10 mouse cellular contexts compared by ENCODE assay signal in genomic region chr11:6179194-6179593, GRCm38 (mm10). TPM values are rescaled to one million over a fixed set of nuclear protein-coding genes. Genes with fewer than 3 reads are reported as not detected.
A peak's percentile ranks its signal among the peaks of the same experiment; 100 is the strongest.
DNase-seq lines count a peak whose midpoint lies in the region; ATAC-seq and TF ChIP-seq lines count a peak whose summit lies in the region.
"Had no signal": no experiment of that assay in that cellular context is flagged by ENCODE, and none has a peak within 500 bp of the region (broad histone marks: within the 10 kb centered on the region; RNA-seq: fewer than 3 reads in every experiment).

No protein-coding gene starts in this region.

- 17% methylated on average over 8 of the region's 8 CpGs for WGBS in heart, embryonic 11.5 days (ENCODE audit: insufficient replicate concordance)
- WGBS in midbrain, embryonic 13.5 days: 9% methylated on average over 8 of the region's 8 CpGs
- 12% methylated on average over 8 of the region's 8 CpGs for WGBS in midbrain, embryonic 14.5 days
- 16% methylated on average over 8 of the region's 8 CpGs for WGBS in embryonic facial prominence, embryonic 15.5 days
- WGBS in olfactory bulb, adult 2 months: 9% methylated on average over 8 of the region's 8 CpGs

- H3K9me3 ChIP-seq in heart, embryonic 11.5 days (replicated peaks; ENCODE audit: control insufficient read depth, low read length): no peaks in the 10 kb centered on the region
- H3K9me3 ChIP-seq in midbrain, embryonic 13.5 days: no peaks in the 10 kb centered on the region
- H3K9me3 ChIP-seq in midbrain, embryonic 14.5 days (ENCODE audit: control insufficient read depth, low read length): no peaks in the 10 kb centered on the region
- H3K9me3 ChIP-seq in embryonic facial prominence, embryonic 15.5 days (replicated peaks): no peaks in the 10 kb centered on the region
- H3K9me3 ChIP-seq: lung, embryonic 15.5 days had no signal

- no peaks in the 10 kb centered on the region for H3K36me3 ChIP-seq in heart, embryonic 11.5 days (ENCODE audit: control insufficient read depth, insufficient read depth, low read length)
- H3K36me3 ChIP-seq in midbrain, embryonic 13.5 days: no peaks in the 10 kb centered on the region
- H3K36me3 ChIP-seq in midbrain, embryonic 14.5 days (ENCODE audit: control insufficient read depth, insufficient read depth, low read length): no peaks in the 10 kb centered on the region
- H3K36me3 ChIP-seq in embryonic facial prominence, embryonic 15.5 days: no peaks in the 10 kb centered on the region
- H3K36me3 ChIP-seq: lung, embryonic 15.5 days had no signal

- no peak for DNase-seq in heart, adult 9 months (ENCODE audit: low spot score in 2 of 2)
- DNase-seq in midbrain, embryonic 14.5 days: no peak
- DNase-seq in ovary, postnatal 10 days (ENCODE audit: low spot score): no peak
- DNase-seq in adrenal gland, adult (ENCODE audit: inconsistent age in 2 of 2, low spot score in 1 of 2): no peak

- no peak for ATAC-seq in heart, embryonic 11.5 days (replicated peaks; ENCODE audit: insufficient number of reproducible peaks, low FRiP score, low TSS enrichment)
- 0 out of 2 replicates have a peak, but pooled peaks have one; percentile 34 for ATAC-seq in midbrain, embryonic 13.5 days
- ATAC-seq in midbrain, embryonic 14.5 days (ENCODE audit: low FRiP score, low TSS enrichment): no peak
- ATAC-seq in embryonic facial prominence, embryonic 15.5 days (ENCODE audit: insufficient number of reproducible peaks, low FRiP score, low TSS enrichment, low read depth): no peak

- no peaks in the 10 kb centered on the region for H3K27me3 ChIP-seq in heart, embryonic 11.5 days (ENCODE audit: control insufficient read depth, insufficient read depth, low read length)
- no peaks in the 10 kb centered on the region for H3K27me3 ChIP-seq in midbrain, embryonic 13.5 days
- no peaks in the 10 kb centered on the region for H3K27me3 ChIP-seq in midbrain, embryonic 14.5 days (ENCODE audit: control insufficient read depth, insufficient read depth, low read length)
- no peaks in the 10 kb centered on the region for H3K27me3 ChIP-seq in embryonic facial prominence, embryonic 15.5 days
- H3K27me3 ChIP-seq: lung, embryonic 15.5 days had no signal

- H3K27ac ChIP-seq in heart, embryonic 11.5 days (ENCODE audit: low read depth, low read length): peak overlapping the region; percentile 32; the same call in 1 of the 2 replicates
- H3K27ac ChIP-seq in midbrain, embryonic 13.5 days: peak overlapping the region; percentile 32
- no peak overlapping the region for H3K27ac ChIP-seq in midbrain, embryonic 14.5 days (replicated peaks; ENCODE audit: low read depth, low read length)
- 0 out of 2 replicates have a peak overlapping the region, but pooled peaks have one; percentile 1 for H3K27ac ChIP-seq in embryonic facial prominence, embryonic 15.5 days (replicated peaks)
- peak overlapping the region; percentile 93 for H3K27ac ChIP-seq in olfactory bulb, adult 2 months (ENCODE audit: insufficient read depth, low read depth, low read length)
- H3K27ac ChIP-seq: lung, embryonic 15.5 days had no signal

- H3K4me1 ChIP-seq in heart, embryonic 11.5 days (ENCODE audit: control insufficient read depth, insufficient read depth, low read length): peaks cover 33% of the 10 kb centered on the region
- H3K4me1 ChIP-seq in midbrain, embryonic 13.5 days (replicated peaks): peaks cover 51% of the 10 kb centered on the region
- H3K4me1 ChIP-seq in midbrain, embryonic 14.5 days (ENCODE audit: control insufficient read depth, insufficient read depth, low read length): peaks cover 20% of the 10 kb centered on the region
- H3K4me1 ChIP-seq in embryonic facial prominence, embryonic 15.5 days: peaks cover 17% of the 10 kb centered on the region
- H3K4me1 ChIP-seq in olfactory bulb, adult 2 months (ENCODE audit: control insufficient read depth, insufficient read depth, low read length): peaks cover 28% of the 10 kb centered on the region

- H3K9ac ChIP-seq in heart, embryonic 11.5 days (ENCODE audit: low read depth, low read length): 0 out of 2 replicates have a peak overlapping the region, but pooled peaks have one; percentile 22
- H3K9ac ChIP-seq in midbrain, embryonic 13.5 days (replicated peaks): no peak overlapping the region
- H3K9ac ChIP-seq in midbrain, embryonic 14.5 days (replicated peaks; ENCODE audit: low read length): no peak overlapping the region
- H3K9ac ChIP-seq in embryonic facial prominence, embryonic 15.5 days: no peak overlapping the region
- H3K9ac ChIP-seq: lung, embryonic 15.5 days had no signal

- TF ChIP-seq POLR2A in olfactory bulb, adult 2 months (IDR thresholded peaks at IDR 0.05; ENCODE audit: insufficient read depth, low read depth, low read length): 0 out of 2 replicates have a peak, but pooled peaks have one; percentile 16

- H3K4me2 ChIP-seq in heart, embryonic 11.5 days: no peak overlapping the region
- no peak overlapping the region for H3K4me2 ChIP-seq in midbrain, embryonic 13.5 days (replicated peaks)
- H3K4me2 ChIP-seq in midbrain, embryonic 14.5 days (ENCODE audit: low read length): no peak overlapping the region
- no peak overlapping the region for H3K4me2 ChIP-seq in embryonic facial prominence, embryonic 15.5 days (replicated peaks)
- H3K4me2 ChIP-seq: lung, embryonic 15.5 days had no signal

- no peak overlapping the region for H3K4me3 ChIP-seq in heart, embryonic 11.5 days (ENCODE audit: low read depth, low read length)
- H3K4me3 ChIP-seq in midbrain, embryonic 13.5 days (replicated peaks): no peak overlapping the region
- H3K4me3 ChIP-seq in midbrain, embryonic 14.5 days (replicated peaks; ENCODE audit: low read depth, low read length): no peak overlapping the region
- no peak overlapping the region for H3K4me3 ChIP-seq in embryonic facial prominence, embryonic 15.5 days (replicated peaks)
- H3K4me3 ChIP-seq in olfactory bulb, adult 2 months (ENCODE audit: insufficient read depth, low read depth, low read length): no peak overlapping the region
- H3K4me3 ChIP-seq: lung, embryonic 15.5 days had no signal

- no peak for TF ChIP-seq CTCF in olfactory bulb, adult 2 months (IDR thresholded peaks at IDR 0.05; ENCODE audit: insufficient read depth, low read depth, low read length)

RNA-seq across cellular contexts. Expression of gene A730071L15Rik, which starts 20.6 kb away (rescaled TPM):
- 0.28 and 0.84 TPM in 2 replicates for polyA plus RNA-seq in heart, embryonic 11.5 days (2014; fragmentation: Nextera tagmentation; extraction: Ambion mirVana)
- polyA plus RNA-seq in midbrain, embryonic 13.5 days (2015; fragmentation: Nextera tagmentation; extraction: Ambion mirVana): 0.59 and 1.0 TPM in 2 replicates
- 0.74 and 1.1 TPM in 2 replicates for polyA plus RNA-seq in midbrain, embryonic 14.5 days (2014; fragmentation: Nextera tagmentation; extraction: Ambion mirVana)
- polyA plus RNA-seq in embryonic facial prominence, embryonic 15.5 days (2015; fragmentation: Nextera tagmentation; extraction: Ambion mirVana): 0.43 TPM in 2 replicates
- not detected in 2 replicates for polyA plus RNA-seq in olfactory bulb, adult 2 months (2012; ENCODE audit: insufficient read depth, insufficient read length, low replicate concordance, missing spikeins)
- polyA plus RNA-seq: small intestine, adult 2 months had no signal

RNA-seq across cellular contexts. Expression of gene Nudcd3, which starts 21.0 kb away (rescaled TPM):
- 28.8 and 33.7 TPM in 2 replicates for polyA plus RNA-seq in heart, embryonic 11.5 days (2014; fragmentation: Nextera tagmentation; extraction: Ambion mirVana)
- polyA plus RNA-seq in midbrain, embryonic 13.5 days (2015; fragmentation: Nextera tagmentation; extraction: Ambion mirVana): 62.7 and 65.7 TPM in 2 replicates
- polyA plus RNA-seq in midbrain, embryonic 14.5 days (2014; fragmentation: Nextera tagmentation; extraction: Ambion mirVana): 56.9 and 57.8 TPM in 2 replicates
- polyA plus RNA-seq in embryonic facial prominence, embryonic 15.5 days (2015; fragmentation: Nextera tagmentation; extraction: Ambion mirVana): 39.7 and 41.3 TPM in 2 replicates
- polyA plus RNA-seq in olfactory bulb, adult 2 months (2012; ENCODE audit: insufficient read depth, insufficient read length, low replicate concordance, missing spikeins): not detected in 2 replicates

RNA-seq across cellular contexts. Expression of gene Npc1l1, which starts 50.7 kb away (rescaled TPM):
- not detected in 2 replicates for polyA plus RNA-seq in heart, embryonic 11.5 days (2014; fragmentation: Nextera tagmentation; extraction: Ambion mirVana)
- 0.05 TPM in 1 of 2 replicates, not detected in the other for polyA plus RNA-seq in midbrain, embryonic 13.5 days (2015; fragmentation: Nextera tagmentation; extraction: Ambion mirVana)
- not detected in 2 replicates for polyA plus RNA-seq in midbrain, embryonic 14.5 days (2014; fragmentation: Nextera tagmentation; extraction: Ambion mirVana)
- polyA plus RNA-seq in embryonic facial prominence, embryonic 15.5 days (2015; fragmentation: Nextera tagmentation; extraction: Ambion mirVana): 0.04 and 0.14 TPM in 2 replicates
- polyA plus RNA-seq in olfactory bulb, adult 2 months (2012; ENCODE audit: insufficient read depth, insufficient read length, low replicate concordance, missing spikeins): not detected in 2 replicates
